Mouse (Mus musculus): ENCODE measurements around the gene Ly6g5c. TPM values are rescaled to one million over a fixed set of nuclear protein-coding genes. Genes with fewer than 3 reads are reported as not detected.

Gene Ly6g5c
- total RNA-seq, 2 experiments from 2014 or later: not detected

DNA sequence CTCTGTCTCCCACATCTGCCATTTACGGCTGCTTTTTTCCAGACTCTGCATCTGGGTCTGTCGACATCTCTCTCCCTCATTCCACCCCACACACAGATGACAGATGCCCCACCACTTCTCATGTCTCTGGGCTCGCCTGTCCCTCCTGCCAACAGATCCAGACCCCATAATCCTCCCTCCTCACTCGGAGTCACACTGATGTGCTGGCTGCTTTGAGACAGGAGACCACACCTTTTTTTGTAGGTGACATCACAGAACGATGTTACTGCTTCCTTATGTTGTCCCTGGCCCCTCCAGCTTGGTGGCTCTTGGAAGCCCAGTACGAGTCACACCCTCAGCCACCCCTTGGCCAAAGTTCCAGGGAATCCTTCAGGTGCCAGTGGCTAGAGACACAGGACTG, 27.8 kb upstream of the Ly6g5c start:
- intact Hi-C loops (cut with DNase I): no loop called here
- no peak for DNase-seq

DNA sequence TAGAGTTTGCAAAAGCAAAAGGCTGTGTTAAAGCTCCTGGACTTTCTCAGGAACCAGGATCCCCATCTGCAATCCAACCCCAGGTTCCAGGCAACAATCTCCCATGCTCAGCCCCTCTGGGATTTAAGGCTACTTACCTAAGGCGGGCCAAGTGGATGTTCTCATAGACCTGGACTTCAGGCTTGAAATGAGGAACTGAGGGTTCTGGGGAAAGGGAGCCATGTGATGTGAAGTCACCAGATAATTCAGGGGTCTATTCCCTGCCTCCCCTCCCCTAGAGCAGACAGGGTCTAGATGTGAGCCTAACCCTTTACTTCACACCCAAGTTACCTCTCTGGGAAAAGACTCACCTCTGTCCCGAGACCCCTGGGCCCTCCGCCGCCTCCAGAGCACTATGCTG, 27.4 kb upstream of the Ly6g5c start:
- intact Hi-C loops (cut with DNase I): no loop called here
- DNase-seq: no peak

DNA sequence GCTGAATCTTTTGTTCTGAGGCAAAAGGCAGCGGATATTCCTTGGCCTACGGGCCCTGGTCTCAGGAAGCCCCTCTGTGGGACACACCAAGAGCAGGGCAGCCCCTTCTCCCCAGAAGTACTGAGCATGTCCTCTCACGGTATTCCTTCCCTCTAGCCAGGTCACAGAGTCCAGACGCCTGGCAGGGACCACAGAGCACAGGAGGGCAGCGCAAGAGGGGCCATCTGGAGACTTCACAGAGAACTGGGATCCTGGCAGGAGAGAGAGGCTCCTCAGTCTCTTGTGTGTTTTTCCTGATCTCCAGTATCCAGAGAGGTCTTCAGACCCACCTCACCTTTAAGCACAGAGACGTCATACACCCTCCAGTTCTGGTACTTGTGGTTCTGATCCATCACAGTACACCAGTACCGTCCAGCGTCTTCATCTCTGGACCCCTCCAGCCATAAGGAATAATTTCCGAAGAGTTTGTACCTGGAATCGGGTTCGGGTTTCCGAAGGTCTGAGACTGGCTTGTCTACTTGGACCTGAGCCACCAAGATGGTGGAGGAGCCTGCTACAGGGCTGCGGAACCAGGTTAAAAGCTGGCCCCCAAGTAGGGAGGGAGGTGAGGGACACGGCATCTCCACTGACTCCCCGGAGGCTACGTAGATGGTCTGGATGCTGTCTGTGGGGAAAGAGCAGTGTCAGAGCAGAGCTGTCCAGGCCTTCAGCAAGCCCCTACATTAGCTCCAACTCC, 25.1 kb upstream of the Ly6g5c start:
- no peak for DNase-seq

DNA sequence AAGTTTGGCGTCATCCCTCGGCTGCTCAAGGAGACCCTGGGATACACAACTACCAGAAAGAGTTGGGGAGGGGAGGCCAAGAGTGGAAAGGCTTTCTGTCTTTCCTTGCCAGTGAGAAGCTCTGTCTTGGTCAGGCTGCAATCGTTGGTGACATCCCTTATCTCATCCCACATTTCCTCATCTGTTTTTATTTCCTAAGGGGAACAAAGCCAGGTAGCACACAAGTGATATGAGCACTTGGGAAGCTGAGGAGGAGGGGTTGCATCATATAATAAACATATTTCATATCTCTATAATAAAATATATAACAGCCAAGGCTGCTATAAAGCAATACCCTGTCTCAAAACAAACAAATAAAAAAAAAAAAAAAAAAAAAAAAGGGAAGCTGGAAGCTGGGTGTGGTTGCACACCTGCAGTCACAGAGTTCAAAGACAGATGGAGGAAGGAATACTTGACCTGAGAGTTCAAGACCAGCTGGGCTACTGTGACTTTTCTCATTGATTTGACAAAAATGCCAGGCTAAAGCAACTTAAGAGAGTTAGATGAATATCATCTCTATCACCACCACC, 24.1 kb upstream of the Ly6g5c start:
- intact Hi-C loops (cut with DNase I): no loop called here
- DNase-seq: no peak

More for the DNA sequence above, 25.1 kb upstream of the Ly6g5c start:
- intact Hi-C loops (cut with DNase I): no loop called here

DNA sequence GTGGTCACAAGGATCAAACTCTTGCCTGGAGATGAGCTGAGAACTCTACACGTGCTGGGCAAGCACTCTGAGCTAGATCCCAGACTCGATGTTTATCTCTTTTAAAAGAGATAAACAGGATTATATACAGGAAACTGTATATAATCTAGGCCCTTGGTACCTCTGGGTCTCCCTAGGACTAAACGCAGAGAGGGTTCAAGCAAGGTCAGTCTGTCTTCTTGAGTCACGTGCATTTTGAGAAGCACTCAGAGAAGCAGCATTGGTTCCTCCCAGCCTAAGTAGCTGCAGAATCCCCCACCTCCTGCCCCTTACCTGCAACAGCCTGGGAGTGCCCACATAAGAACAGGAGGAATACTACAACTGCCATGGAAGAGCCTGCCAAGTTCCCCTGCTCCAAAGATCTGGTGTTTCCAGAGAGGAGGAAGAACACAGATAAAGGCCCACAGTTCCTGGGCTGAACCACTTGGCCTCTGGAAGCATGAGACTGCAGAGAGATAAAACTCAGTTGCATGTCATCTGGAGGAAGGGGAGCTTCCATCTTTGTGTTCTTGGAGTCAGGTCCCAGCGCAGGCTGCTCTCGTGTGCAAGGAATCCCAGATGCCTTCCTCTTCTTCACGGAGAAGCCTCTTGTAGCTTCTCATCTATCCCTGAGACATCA, 22.7 kb upstream of the Ly6g5c start, which contains the start of gene Ly6g6f:
Gene Ly6g6f (minus strand): TSS at position 403 of the 658 bp plus-strand sequence.
- no peak for DNase-seq
- intact Hi-C loops (cut with DNase I): no loop called here

DNA sequence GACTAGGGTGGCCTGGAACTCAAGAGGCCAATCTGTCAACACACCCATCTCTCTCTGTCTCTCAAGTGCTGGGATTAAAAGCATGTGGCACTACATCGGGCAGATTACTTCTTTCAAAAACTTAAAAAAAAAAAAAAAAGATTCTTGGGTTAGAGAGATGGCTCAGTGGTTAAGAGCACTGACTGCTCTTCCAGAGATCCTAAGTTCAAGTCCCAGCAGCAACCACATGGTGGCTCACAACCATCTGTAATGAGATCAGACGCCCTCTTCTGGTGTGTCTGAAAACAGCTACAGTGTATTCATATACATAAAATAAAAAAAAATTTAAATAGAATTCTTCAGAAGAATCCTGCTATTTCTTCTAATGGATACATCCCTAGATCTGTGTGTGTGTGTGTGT, 19.9 kb upstream of the Ly6g5c start:
- DNase-seq: no peak
- intact Hi-C loops (cut with DNase I): no loop called here

DNA sequence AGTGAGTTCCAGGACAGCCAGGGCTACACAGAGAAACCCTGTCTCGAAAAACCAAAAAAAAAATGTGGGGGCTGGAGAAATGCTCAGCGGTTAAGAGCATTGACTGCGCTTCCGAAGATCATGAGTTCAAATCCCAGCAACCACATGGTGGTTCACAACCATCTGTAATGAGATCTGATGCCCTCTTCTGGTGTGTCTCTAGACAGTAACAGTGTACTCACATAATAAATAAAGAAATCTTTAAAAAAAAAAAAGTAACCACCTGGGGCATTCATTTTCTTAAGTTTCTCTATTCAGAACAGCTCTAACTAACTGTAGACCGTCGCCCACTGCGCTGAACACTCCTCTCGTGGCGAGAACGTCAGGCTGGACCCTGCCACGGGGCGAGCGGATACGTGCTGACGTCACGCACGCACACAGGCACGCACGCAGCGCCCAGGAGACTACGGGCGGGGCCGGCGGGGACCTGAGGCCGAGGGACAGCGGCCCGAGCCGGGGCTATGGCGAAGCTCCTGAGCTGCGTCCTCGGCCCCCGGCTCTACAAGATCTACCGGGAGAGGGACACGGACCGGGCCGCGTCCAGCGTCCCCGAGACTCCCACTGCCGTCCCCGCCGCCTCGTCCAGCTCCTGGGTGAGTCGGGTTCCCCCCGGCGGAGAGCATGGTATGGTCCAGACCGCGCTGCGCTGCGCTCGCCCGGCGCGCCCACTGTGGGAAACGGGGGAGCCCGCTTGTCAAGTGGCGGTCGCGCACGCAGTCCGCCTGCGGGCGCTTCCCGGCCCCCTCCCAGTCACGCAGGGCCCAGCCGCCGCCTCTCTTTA, 19.0 kb upstream of the Ly6g5c start, which contains the start of gene Abhd16a:
Gene Abhd16a (plus strand): TSS at position 439 of the 820 bp plus-strand sequence.
- DNase-seq: peak; percentile 95 to 96
- intact Hi-C loops (cut with DNase I): no loop called here

DNA sequence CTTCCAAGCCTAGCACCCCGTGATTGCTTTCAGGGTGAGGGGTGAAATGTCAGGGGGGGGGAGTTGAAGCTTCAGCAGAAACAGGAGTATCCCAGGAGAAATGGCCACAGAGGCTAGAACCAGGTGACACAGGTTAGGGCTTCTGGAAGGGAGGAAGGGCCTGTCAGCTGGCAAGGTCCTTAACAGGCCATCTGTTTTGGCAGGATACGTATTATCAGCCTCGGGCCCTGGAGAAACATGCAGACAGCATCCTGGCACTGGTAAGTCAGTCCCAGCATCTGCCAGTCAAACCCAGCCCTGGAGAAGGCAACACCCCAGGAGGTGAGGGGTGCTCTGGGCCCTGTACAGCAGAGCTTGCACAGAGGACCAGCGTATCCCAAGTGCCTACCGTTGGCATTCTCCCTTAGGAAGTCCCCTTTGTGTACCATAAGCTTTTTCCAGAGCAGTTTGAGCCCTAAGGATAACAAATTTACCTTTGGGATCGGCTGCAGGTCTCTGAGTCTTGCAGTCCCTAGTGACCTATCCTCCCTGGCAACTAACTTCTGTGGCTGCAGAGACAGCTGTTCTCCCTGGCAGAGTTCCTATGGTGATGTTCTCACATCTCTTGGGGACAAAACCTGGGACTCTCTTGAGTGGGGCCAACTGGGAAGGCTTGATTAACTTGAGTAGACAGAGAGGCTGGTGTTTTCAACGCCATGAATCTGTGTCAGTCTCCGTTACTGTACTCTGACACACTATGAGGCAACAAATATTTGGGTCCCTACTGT, 17.7 kb upstream of the Ly6g5c start:
- DNase-seq: peak in 1 of 2 experiments; percentile 40

DNA sequence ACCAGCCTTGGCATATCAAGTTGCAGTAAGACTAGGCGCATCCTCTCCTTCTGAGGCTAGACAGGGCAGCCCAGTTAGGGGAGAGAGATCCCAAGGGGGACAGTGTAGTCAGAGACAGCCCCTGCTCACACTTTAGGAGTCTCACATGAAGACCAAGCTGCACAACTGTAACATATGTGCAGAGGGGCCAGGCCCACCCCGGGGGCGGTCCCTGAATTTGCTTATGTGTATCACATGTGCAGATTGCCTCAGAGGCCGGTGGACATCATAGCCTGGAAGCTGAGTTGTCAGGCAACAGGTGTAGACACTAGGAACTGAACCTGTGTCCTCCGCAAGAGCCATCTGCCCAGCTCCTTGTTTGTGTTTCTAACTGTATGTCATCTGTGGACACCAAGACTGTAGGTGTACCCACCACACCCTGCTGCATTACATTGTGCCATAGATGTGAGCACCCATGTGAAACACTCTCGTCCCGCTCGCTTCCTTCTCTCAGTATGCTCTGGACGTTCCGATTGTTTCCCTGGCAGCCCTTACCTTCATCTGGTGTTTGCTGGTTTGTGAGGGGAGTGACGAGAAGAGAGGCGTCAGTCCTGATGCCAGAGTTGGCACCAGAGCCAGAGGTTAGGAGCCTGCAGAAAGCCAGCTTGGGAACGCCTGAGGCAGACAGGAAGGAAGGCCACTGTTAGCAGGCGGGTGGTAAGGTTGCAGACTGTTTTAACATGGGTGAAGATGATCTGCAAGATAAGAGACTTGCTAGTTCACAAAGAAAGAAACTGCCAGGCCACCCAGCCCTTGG, 15.5 kb upstream of the Ly6g5c start:
- intact Hi-C loops (cut with DNase I): no loop called here
- DNase-seq: no peak

More for the DNA sequence above, 17.7 kb upstream of the Ly6g5c start:
- intact Hi-C loops (cut with DNase I): no loop called here

DNA sequence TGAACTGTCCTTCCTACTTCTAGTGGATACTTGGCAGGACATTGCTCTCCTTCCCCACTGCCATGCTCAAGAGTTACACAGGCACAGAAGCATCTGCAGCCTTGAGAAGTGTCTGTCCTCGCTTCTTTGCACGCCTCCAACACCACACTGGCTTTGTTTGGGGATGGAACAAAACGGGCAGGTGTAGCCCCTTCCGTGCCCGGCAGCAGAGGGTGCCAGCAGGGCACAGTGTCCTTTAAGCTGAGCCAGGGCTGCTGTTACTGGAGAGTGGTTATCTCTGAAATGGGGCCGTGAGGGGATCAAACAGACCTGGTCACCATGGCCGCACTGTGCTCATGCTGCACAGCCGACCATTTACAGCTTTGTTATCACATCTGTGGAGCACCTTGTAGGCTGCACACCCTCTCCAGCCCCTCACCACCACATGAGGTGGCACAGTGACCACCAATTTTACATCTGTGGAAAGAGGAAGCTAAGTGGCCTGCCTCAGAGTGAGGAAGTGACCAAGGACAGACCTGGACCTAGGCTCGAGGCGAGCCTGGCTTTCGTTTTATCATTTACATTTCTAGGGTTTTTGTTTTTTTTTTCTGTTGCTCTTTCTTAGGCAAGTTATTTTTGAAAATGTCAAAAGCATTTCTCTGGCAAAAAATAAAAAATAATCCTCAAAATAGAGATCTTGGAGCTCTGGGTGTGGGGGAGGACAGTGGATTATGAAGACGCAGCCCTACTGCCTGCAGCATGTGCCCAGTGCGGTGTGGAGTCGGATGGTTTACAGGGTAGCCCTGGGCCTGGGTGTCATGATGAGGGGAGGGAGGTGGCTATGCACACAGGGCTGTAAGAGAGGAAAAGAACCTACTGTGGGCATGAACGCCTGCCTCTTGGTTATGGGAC, 13.4 kb upstream of the Ly6g5c start:
- intact Hi-C loops (cut with DNase I): no loop called here
- DNase-seq: no peak

DNA sequence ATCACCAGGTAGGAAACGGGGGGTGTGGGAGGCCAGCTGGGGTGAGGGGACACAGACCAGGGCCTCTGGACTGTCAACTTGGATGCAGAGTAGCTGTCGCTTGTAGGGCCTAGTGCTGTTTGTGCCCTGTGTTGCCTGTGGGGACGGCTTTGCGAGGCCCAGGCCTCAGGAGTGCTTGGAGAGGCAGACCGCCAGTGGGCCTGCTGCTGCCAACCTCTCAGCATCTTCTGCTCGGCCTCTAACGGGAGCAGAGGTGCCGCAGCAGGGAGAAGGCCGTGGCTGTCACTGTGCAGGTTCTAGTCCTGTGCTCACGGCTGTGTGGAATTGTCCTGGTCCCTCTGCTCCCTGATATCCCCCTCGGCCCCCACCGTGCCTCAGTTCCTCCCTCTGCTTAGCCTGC, 11.5 kb upstream of the Ly6g5c start:
- no peak for DNase-seq
- intact Hi-C loops (cut with DNase I): no loop called here

DNA sequence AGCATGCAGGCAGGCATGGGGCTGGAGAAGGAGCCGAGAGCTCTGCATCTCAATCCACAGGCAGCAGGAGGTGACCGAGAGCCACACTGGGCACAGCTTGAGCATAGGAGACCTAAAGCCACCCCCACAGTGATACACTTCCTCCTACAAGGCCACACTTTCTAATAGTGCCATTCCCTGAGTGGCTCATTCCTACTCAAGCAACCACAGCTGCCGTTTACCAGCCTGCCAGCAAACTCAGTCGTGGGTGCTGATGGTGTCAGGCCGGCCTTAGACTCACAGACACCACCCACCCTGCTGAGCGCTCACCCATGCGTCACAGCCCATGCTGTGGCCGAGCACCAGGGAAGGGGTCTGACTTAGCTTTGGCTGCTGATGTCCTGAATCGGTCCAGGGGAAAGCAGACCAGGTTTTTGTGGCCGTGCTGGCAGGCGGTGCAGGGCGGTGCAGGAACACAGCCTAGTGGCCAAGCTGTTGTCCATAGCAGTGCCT, 10.9 kb upstream of the Ly6g5c start:
- DNase-seq: no peak
- intact Hi-C loops (cut with DNase I): no loop called here

DNA sequence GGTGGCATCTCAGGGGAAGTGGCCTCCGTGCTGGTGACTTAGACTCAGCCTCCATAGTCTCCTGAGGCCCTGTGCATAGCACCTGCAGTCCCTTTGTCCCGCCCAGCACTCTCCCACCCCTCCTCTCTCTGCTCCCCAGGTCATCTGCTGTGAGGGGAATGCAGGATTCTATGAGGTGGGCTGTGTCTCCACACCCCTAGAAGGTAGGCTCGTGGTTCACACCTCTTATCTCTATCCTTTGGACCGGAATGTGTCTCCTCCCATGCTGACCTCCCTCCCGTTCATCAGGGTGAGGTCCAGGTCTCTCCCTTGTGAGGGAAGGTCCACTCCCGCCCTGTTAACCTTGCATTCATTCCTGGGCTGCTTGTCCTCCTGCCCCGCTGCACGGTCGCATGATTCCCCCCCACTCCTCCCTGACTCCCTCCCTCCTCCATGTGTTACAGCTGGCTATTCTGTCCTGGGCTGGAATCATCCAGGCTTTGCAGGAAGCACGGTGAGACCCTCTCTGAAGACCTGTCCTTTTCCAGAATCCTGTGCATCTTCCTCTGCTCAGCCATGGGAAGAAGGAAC, 7.8 kb upstream of the Ly6g5c start:
- DNase-seq: no peak
- intact Hi-C loops (cut with DNase I): no loop called here

DNA sequence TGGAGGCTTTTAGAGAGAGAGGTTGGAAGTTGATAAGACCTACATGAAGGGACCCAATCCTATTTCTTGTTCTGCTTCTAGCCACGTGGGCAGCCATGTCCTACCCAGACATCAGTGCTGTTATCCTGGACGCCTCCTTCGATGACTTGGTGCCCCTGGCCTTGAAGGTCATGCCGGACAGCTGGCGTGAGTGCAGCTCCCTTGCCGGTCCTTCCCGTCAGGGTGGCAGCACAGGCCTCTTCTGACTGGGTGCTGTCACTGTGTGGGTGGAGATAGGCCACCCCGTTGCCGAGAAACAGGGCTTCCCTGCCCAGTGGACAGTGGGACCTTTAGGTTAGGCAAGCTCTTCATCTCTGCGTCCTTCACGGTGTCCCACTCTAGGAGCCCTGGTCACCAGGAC, 6.9 kb upstream of the Ly6g5c start:
- intact Hi-C loops (cut with DNase I): no loop called here

DNA sequence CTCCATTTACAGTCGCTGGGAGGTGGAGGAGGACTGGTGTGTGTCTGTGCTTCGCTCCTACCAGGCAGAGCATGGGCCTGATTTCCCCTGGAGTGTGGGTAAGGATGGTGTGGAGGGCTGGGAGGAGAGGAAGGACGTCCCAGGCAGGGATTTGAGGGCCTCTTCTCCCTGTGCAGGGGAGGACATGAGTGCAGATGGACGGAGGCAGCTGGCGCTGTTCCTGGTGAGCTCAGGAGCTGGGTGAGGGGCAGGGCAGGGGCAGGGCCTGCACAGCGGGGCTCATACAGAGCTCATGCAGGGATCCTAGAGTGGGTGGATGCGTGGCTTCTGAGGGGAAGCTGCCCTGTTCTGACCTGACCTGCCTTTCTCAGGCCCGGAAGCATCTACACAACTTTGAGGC, 5.8 kb upstream of the Ly6g5c start:
- no peak for DNase-seq
- intact Hi-C loops (cut with DNase I): no loop called here

More for the DNA sequence above, 6.9 kb upstream of the Ly6g5c start:
- DNase-seq: no peak

DNA sequence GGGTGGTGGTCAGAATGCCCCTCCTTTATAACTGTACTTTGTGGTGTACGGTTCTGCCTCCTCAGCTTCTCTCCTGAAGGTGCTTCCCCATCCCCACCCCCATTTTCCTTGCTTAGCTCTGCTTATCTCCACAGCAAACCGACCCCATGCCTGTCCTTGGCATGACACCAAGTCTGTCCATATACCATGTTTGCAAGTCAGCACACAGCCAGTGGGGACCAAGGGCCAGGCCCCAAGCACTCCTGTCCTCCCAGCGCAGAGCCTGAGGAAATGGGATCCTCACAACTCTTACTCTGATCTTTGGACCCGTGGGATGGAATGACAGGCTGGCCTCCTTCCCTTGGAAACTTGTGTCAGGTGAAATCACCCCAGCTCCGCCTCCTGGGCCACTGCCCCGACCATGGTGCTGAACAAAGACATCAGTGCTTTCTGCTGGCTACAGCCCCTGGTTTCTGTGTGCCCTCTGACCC, 4.8 kb upstream of the Ly6g5c start:
- no peak for DNase-seq
- intact Hi-C loops (cut with DNase I): no loop called here

DNA sequence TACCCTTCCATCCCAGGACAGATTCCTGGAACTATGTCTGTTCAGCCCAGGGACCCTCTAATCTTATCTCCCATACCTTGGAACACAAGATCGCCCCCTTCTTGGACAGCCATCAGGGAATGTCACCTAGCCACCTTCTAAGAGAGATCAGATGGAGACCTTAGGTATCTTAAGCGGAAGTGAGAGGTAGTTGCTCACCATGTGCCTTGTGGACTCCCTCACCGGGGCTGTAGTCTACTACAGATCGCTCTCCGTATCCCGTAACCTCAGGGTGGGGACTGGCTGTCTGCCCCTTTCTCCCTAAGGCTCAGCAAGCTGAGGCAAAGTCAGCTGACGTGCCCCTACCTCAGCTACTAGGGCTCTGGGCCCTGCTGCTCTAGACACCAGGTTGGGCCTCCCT, 4.0 kb upstream of the Ly6g5c start:
- no peak for DNase-seq
- intact Hi-C loops (cut with DNase I): no loop called here

DNA sequence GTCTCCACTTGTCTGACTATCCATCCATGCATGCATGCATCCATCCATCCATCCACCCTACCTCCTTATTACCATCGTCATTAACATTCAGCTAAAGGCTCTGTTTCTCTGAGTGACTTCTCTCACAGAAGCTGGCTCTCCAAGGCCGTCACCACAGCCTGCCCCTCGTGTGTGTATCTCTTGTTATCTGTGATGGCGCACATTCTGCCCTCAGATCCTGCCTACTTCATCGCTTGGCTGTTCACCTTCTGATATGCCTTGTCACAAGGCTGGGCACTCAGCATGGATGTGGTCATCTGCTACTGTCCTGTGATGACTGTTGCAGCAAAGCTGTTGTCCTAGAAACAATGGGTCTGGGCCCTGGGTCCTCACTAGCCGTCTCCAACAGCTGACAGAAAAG, 3.3 kb upstream of the Ly6g5c start:
- intact Hi-C loops (cut with DNase I): no loop called here
- no peak for DNase-seq

All from heart, postnatal 14 days (tissue).